Mouse (Mus musculus): ENCODE data around the gene Csrp3. TPM values are rescaled to one million over a fixed set of nuclear protein-coding genes. Genes with fewer than 3 reads are reported as not detected.

Csrp3 gene
- polyA plus RNA-seq, 1 experiment = not detected

- no peak for DNase-seq (ENCODE audit: extremely low spot score in 1 of 2, low spot score in 1 of 2)
Observed at GRCm38 (mm10) chr7:48870144-48870543, 22.3 kb upstream of the Csrp3 start.

GRCm38 (mm10) chr7:48867576-48867975 is 19.7 kb upstream of the Csrp3 start:
- DNase-seq (ENCODE audit: extremely low spot score in 1 of 2, low spot score in 1 of 2) = no peak

GRCm38 (mm10) chr7:48864671-48865458 is 17.0 kb upstream of the Csrp3 start:
- no peak for DNase-seq (ENCODE audit: extremely low spot score in 1 of 2, low spot score in 1 of 2)

GRCm38 (mm10) chr7:48864199-48864598 is 16.4 kb upstream of the Csrp3 start:
- no peak for DNase-seq (ENCODE audit: extremely low spot score in 1 of 2, low spot score in 1 of 2)

- no peak for DNase-seq (ENCODE audit: extremely low spot score in 1 of 2, low spot score in 1 of 2)
Observed at GRCm38 (mm10) chr7:48861796-48862195, 14.0 kb upstream of the Csrp3 start.

- no peak for DNase-seq (ENCODE audit: extremely low spot score in 1 of 2, low spot score in 1 of 2)
Observed at GRCm38 (mm10) chr7:48860948-48861347, 13.1 kb upstream of the Csrp3 start.

GRCm38 (mm10) chr7:48859362-48859761 is 11.5 kb upstream of the Csrp3 start:
- no peak for DNase-seq (ENCODE audit: extremely low spot score in 1 of 2, low spot score in 1 of 2)

GRCm38 (mm10) chr7:48858257-48858656 is 10.4 kb upstream of the Csrp3 start:
- no peak for DNase-seq (ENCODE audit: extremely low spot score in 1 of 2, low spot score in 1 of 2)

- DNase-seq (ENCODE audit: extremely low spot score in 1 of 2, low spot score in 1 of 2) = no peak
Observed at GRCm38 (mm10) chr7:48855461-48855860, 7.6 kb upstream of the Csrp3 start.

- DNase-seq (ENCODE audit: extremely low spot score in 1 of 2, low spot score in 1 of 2) = no peak
Observed at GRCm38 (mm10) chr7:48853496-48853895, 5.7 kb upstream of the Csrp3 start.

- no peak for DNase-seq (ENCODE audit: extremely low spot score in 1 of 2, low spot score in 1 of 2)
Observed at GRCm38 (mm10) chr7:48851529-48852104, 3.8 kb upstream of the Csrp3 start.

- no peak for DNase-seq (ENCODE audit: extremely low spot score in 1 of 2, low spot score in 1 of 2)
Observed at GRCm38 (mm10) chr7:48846755-48847154, 1.1 kb downstream of the Csrp3 start.

GRCm38 (mm10) chr7:48845213-48845973 is 2.4 kb downstream of the Csrp3 start:
- DNase-seq (ENCODE audit: extremely low spot score in 1 of 2, low spot score in 1 of 2) = no peak

GRCm38 (mm10) chr7:48843541-48843940 is 4.3 kb downstream of the Csrp3 start:
- no peak for DNase-seq (ENCODE audit: extremely low spot score in 1 of 2, low spot score in 1 of 2)

- DNase-seq (ENCODE audit: extremely low spot score in 1 of 2, low spot score in 1 of 2) = no peak
Observed at GRCm38 (mm10) chr7:48842353-48842752, 5.5 kb downstream of the Csrp3 start.

GRCm38 (mm10) chr7:48841538-48841937 is 6.3 kb downstream of the Csrp3 start:
- no peak for DNase-seq (ENCODE audit: extremely low spot score in 1 of 2, low spot score in 1 of 2)

GRCm38 (mm10) chr7:48840545-48840944 is 7.3 kb downstream of the Csrp3 start:
- DNase-seq (ENCODE audit: extremely low spot score in 1 of 2, low spot score in 1 of 2) = no peak

GRCm38 (mm10) chr7:48838434-48838833 is 9.4 kb downstream of the Csrp3 start:
- DNase-seq (ENCODE audit: extremely low spot score in 1 of 2, low spot score in 1 of 2) = no peak

GRCm38 (mm10) chr7:48836949-48837348 is 10.9 kb downstream of the Csrp3 start:
- no peak for DNase-seq (ENCODE audit: extremely low spot score in 1 of 2, low spot score in 1 of 2)

GRCm38 (mm10) chr7:48834989-48835626 is 12.7 kb downstream of the Csrp3 start:
- no peak for DNase-seq (ENCODE audit: extremely low spot score in 1 of 2, low spot score in 1 of 2)

GRCm38 (mm10) chr7:48834371-48834970 is 13.4 kb downstream of the Csrp3 start:
- no peak for DNase-seq (ENCODE audit: extremely low spot score in 1 of 2, low spot score in 1 of 2)

Data from frontal cortex, adult 2 months (tissue).